9 mouse cellular contexts compared by ENCODE assay signal in genomic region chr11:115164341-115164975, GRCm38 (mm10). TPM values are rescaled to one million over a fixed set of nuclear protein-coding genes. Genes with fewer than 3 reads are reported as not detected.
DNase-seq lines count a peak whose midpoint lies in the region; ATAC-seq and TF ChIP-seq lines count a peak whose summit lies in the region.
"Had no signal": no experiment of that assay in that cellular context is flagged by ENCODE, and none has a peak within 500 bp of the region (broad histone marks: within the 10 kb centered on the region; RNA-seq: fewer than 3 reads in every experiment).

No protein-coding gene starts in this region.

- no peak for TF ChIP-seq CTCF in lung, postnatal 0 days (IDR thresholded peaks at IDR 0.05)

- H3K36me3 ChIP-seq in lung, postnatal 0 days (ENCODE audit: insufficient read depth, low read length): no peaks in the 10 kb centered on the region
- H3K36me3 ChIP-seq in intestine, embryonic 15.5 days: no peaks in the 10 kb centered on the region

- peak overlapping the region; percentile 74 for H3K9ac ChIP-seq in lung, postnatal 0 days (replicated peaks; ENCODE audit: low read depth)
- peak overlapping the region; percentile 71 for H3K9ac ChIP-seq in intestine, embryonic 15.5 days

- H3K27me3 ChIP-seq in lung, postnatal 0 days (replicated peaks; ENCODE audit: insufficient read depth, low read length): no peaks in the 10 kb centered on the region
- no peaks in the 10 kb centered on the region for H3K27me3 ChIP-seq in intestine, embryonic 15.5 days (replicated peaks)

- WGBS in lung, postnatal 0 days: 1% methylated on average over 14 of the region's 14 CpGs
- WGBS in intestine, embryonic 15.5 days: under 1% methylated on average over 14 of the region's 14 CpGs

- peak overlapping the region; percentile 85 for H3K4me2 ChIP-seq in lung, postnatal 0 days (replicated peaks; ENCODE audit: low read depth, low read length)
- H3K4me2 ChIP-seq in intestine, embryonic 15.5 days (replicated peaks): peak overlapping the region; percentile 84

- H3K4me3 ChIP-seq in lung, postnatal 0 days (ENCODE audit: low read depth, low read length): peak overlapping the region; percentile 69
- H3K4me3 ChIP-seq in intestine, embryonic 15.5 days (replicated peaks): peak overlapping the region; percentile 70

- no peak for TF ChIP-seq EP300 in lung, postnatal 0 days (IDR thresholded peaks at IDR 0.05)

- no peaks in the 10 kb centered on the region for H3K9me3 ChIP-seq in lung, postnatal 0 days (ENCODE audit: low read length)
- no peaks in the 10 kb centered on the region for H3K9me3 ChIP-seq in intestine, embryonic 15.5 days

- no peak for ATAC-seq in lung, postnatal 0 days
- peak; percentile 33 for ATAC-seq in intestine, embryonic 15.5 days

- DNase-seq in lung, postnatal 0 days (ENCODE audit: low spot score): no peak
- DNase-seq in lung, postnatal 36 days: no peak
- peak; percentile 61 for DNase-seq in embryo, embryonic 11 days
- DNase-seq in mesoderm, embryonic 11.5 days (ENCODE audit: low read depth, low spot score): peak; percentile 74
- no peak for DNase-seq in c-Kit-positive CD71-positive TER-119-positive erythroid progenitor cells, embryonic 14.5 days (ENCODE audit: low spot score)
- no peak for DNase-seq in adrenal gland, adult 2 months
- DNase-seq in gastrocnemius, adult 18-20 months (ENCODE audit: low spot score): no peak

- peak overlapping the region; percentile 81; the same call in 1 of the 2 replicates for H3K27ac ChIP-seq in lung, postnatal 0 days (ENCODE audit: low read length)
- peak overlapping the region; percentile 82 for H3K27ac ChIP-seq in intestine, embryonic 15.5 days

- peaks cover 5% of the 10 kb centered on the region; the same call in 1 of the 2 replicates for H3K4me1 ChIP-seq in lung, postnatal 0 days (ENCODE audit: insufficient read depth, low read depth, low read length)
- peaks cover 44% of the 10 kb centered on the region for H3K4me1 ChIP-seq in intestine, embryonic 15.5 days (replicated peaks)

RNA-seq across cellular contexts. Expression of gene Slc9a3r1, which starts 1.3 kb away (rescaled TPM):
- 56.9 and 71.2 TPM in 2 replicates for polyA plus RNA-seq in lung, postnatal 0 days (2015; fragmentation: Nextera tagmentation; extraction: Ambion mirVana)
- 252 and 270 TPM in 2 replicates for polyA plus RNA-seq in intestine, embryonic 15.5 days (2015; fragmentation: Nextera tagmentation; extraction: Ambion mirVana)
- total RNA-seq in adrenal gland, adult 2 months (2021): 10 to 100 TPM; 15.6 to 26.2 TPM
- polyA plus RNA-seq in adrenal gland, adult 2 months (2012; rRNA removed): 14.8 and 15.0 TPM in 2 replicates
- 1 to 10 TPM; 1.6 to 1.9 TPM for total RNA-seq in gastrocnemius, adult 18-20 months (2021)

RNA-seq across cellular contexts. Expression of gene Tmem104, which starts 22.8 kb away (rescaled TPM):
- 9.6 and 10.5 TPM in 2 replicates for polyA plus RNA-seq in lung, postnatal 0 days (2015; fragmentation: Nextera tagmentation; extraction: Ambion mirVana)
- polyA plus RNA-seq in intestine, embryonic 15.5 days (2015; fragmentation: Nextera tagmentation; extraction: Ambion mirVana): 9.3 and 12.2 TPM in 2 replicates
- 10 to 100 TPM; 23.7 to 27.9 TPM for total RNA-seq in adrenal gland, adult 2 months (2021)
- polyA plus RNA-seq in adrenal gland, adult 2 months (2012; rRNA removed): 26.5 and 34.7 TPM in 2 replicates
- 1 to 10 TPM; 7.5 to 7.9 TPM for total RNA-seq in gastrocnemius, adult 18-20 months (2021)

RNA-seq across cellular contexts. Expression of gene Nat9, which starts 23.2 kb away (rescaled TPM):
- polyA plus RNA-seq in lung, postnatal 0 days (2015; fragmentation: Nextera tagmentation; extraction: Ambion mirVana): 30.3 and 30.8 TPM in 2 replicates
- polyA plus RNA-seq in intestine, embryonic 15.5 days (2015; fragmentation: Nextera tagmentation; extraction: Ambion mirVana): 20.5 and 20.6 TPM in 2 replicates
- total RNA-seq in adrenal gland, adult 2 months (2021): 10 to 100 TPM; 20.0 to 29.2 TPM
- 12.0 and 16.2 TPM in 2 replicates for polyA plus RNA-seq in adrenal gland, adult 2 months (2012; rRNA removed)
- total RNA-seq in gastrocnemius, adult 18-20 months (2021): 10 to 100 TPM; 12.6 to 20.2 TPM

RNA-seq across cellular contexts. Expression of gene Cd300lf, which starts 30.7 kb away (rescaled TPM):
- polyA plus RNA-seq in lung, postnatal 0 days (2015; fragmentation: Nextera tagmentation; extraction: Ambion mirVana): 12.7 and 13.1 TPM in 2 replicates
- 0.85 and 1.2 TPM in 2 replicates for polyA plus RNA-seq in intestine, embryonic 15.5 days (2015; fragmentation: Nextera tagmentation; extraction: Ambion mirVana)
- total RNA-seq in adrenal gland, adult 2 months (2021): under 1 TPM; 0.55 to 0.90 TPM
- 1.00 and 1.3 TPM in 2 replicates for polyA plus RNA-seq in adrenal gland, adult 2 months (2012; rRNA removed)
- total RNA-seq in gastrocnemius, adult 18-20 months (2021): not detected
- total RNA-seq: gastrocnemius, postnatal 36 days had no signal

Comparison
In these comparisons a context has a peak if more than half of its experiments do, and no peak if none do; other contexts are left out.
1. DNase-seq: peak in embryo, embryonic 11 days (single experiment) and mesoderm, embryonic 11.5 days (single experiment); none in lung, postnatal 0 days (single experiment), lung, postnatal 36 days (single experiment), c-Kit-positive CD71-positive TER-119-positive erythroid progenitor cells, embryonic 14.5 days (single experiment), adrenal gland, adult 2 months (single experiment) and gastrocnemius, adult 18-20 months (single experiment).